Mouse (Mus musculus) c-Kit-positive CD71-positive TER-119-positive erythroid progenitor cells, embryonic 14.5 days (primary cell): ENCODE results near the gene 4931429L15Rik.
A peak's percentile ranks its signal among the peaks of the same experiment; 100 is the strongest.

ENCODE experiments used
- DNase-seq: peaks from one replicate; pipeline ENCODE4 v3.0.0-alpha.2; 2013; ENCODE audit warnings: low spot score

Gene 4931429L15Rik

DNA sequence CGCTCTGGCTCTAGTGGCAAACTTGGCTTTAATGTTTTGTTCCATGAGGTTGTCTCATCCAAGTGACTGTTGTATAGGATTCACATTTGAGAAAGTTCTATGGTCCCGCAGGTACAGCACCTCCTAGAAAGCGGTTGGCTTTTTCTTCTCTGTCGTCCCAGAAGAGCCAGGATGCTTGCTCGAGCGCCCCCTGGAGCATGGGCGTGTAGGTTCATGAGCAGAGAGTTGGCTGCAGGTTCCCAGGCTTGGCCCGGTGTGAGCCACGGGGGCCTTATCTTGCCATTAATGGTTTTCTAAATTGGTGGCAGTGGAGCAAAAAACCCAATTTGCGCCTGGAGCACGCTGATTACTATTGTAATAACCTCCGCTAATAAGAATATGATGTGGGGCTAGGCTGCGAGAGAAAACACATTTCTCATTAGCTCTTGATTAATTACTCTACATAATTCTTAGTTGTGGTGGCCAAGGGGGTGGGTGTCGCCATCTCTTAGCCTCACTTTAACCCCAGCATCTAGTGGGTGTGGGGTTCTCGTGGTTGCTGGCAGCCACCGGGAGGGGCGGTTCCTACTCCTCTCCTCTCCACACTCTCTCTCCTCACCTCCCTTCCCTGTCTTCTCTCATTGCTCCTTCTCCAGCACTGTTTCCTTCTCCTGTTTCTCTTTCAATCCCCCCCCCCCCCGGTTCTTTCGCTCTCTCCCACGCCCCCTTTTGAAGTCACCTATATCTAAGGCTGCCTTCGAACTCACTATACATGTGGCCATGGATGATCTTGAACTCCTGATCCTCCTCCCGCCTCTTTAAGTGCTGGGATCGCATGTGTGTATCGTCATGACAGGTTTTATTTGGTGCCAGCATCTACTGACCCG, 8.2 kb upstream of the 4931429L15Rik start:
- DNase-seq: peak; percentile 13

DNA sequence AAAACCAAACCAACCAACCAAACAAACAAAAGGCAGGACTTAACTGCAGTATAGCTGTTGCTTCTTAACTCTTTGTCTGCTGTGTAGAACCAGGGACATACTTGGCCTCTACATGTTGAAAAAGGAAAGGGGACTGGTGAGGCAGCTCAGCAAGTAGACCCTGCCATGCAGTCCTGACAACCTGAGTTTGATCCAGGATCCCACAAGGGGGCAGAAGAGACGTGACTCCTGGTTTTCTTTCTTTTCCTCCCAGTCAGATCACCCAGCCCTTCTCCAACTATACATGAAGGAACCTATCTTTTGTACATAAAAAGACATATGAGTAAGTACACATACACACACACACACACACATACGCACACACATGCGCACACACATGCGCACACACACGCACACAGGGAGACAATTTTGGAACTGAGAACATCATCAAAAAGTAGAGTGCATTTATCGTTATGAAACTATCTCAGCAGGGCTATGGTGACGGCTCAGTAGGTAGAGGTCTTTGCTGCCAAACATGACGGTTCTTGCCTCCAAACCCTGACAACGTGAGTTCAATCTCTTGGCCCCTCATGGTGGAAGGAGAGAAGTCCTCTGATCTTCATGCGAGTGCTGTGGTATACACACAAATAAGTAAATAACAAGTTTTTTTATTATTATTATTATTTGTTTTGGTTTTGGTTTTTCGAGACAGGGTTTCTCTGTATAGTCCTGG, 7.1 kb upstream of the 4931429L15Rik start:
- DNase-seq: no peak

DNA sequence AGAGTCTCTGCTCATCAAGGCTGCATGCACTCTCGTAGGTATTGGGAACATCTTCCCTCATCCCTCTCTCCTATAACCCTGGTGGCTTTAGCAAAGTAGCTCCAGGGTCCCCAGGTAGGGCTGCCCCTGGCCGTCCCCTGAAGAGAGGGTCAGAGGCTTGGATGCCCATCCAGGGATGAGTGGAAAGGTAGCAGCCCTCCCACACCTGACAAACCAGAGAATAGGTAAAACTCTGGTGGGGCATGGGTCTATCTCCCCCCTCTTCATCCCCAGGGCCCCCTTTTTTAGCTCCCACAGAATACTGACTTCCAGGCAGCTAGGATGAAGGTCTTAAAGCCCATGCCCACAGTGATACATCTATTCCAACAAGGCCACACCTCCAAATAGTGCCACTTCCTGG, 675 bp upstream of the 4931429L15Rik start:
- no peak for DNase-seq

DNA sequence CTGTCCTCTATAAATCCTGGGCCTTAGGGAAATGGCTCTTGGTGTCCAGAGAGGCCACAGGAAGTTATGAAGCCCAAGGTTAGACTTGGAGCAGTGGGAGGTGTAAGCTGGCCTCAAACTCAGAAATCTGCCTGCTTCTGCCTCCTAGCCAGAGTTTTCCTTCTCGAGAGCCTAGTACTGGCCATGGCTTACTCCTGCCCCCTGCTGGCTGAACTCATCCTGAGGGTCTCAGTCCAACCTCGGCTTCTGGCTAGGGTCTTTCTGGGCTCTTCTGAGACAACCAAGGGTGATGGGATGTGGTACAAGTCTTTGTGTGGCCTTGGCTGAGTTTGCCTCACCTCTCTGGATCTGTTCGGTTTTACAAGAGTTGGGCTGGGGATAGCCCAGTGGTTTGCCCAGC, 1.8 kb downstream of the 4931429L15Rik start:
- no peak for DNase-seq

DNA sequence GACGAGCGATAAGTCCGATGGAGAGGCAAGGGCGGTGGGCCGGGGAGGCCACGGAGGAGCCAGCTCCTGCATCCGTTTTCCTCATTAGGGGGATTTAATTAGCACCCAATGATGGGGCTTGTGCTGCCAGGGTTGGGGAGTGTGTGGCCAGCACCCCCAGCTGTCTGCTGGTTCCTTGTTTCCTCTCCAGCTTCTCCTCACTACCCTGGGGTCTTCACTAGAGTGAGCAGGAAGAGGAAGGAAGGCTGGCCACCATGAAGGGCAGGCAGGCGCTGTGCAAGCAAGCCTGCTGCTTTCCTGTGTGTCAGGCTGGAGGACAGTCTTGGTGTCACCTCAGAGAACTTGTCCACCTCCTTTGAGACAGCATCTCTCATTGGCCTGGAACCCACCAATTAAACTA, 2.9 kb downstream of the 4931429L15Rik start:
- DNase-seq: no peak

DNA sequence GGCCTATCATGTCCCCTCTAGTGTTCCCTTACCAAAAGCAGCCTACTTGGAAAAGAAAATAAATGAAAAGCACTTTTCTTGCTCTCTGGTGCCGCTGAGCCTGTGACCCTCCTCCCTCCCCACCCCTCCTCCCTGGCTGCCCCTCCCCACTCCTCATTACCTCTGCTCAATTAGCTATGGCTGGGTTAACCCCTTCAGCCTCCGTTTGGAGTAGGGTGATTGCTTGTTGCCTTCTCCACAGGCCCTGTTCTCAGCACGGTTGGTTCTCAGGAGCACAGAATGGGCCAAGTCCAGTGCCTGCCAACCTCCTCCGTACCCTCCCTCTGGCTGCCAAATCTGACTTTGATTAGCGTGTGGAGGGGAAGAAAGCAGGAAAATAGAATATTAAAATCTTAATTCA, 3.4 kb downstream of the 4931429L15Rik start:
- no peak for DNase-seq

DNA sequence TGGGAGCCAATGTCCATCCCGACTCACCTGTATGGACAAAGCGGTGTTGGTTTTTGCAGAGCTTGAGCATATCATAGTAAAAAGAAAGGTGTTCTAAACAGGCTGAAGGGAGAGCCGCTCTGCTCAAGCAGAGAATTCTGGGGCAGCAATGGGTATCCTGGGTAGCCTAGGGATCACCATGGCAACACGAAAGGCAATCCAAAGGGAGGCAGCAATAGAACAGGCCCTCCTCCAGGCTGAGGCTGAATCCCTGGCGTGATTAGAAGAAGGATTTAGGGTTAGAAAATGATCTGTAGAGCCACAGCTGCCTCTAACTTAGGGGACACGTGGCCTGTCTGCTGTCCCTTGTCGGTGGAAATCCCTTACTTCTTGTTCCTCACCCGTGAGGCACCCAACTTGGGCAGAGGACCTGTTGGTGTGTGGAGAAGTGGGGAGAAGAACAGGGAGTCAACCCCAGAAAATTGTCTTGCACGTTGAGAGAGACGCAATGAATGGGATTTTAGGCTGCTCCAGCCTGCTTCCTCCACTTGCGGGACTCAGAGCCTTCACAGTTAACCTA, 3.9 kb downstream of the 4931429L15Rik start:
- DNase-seq: no peak

DNA sequence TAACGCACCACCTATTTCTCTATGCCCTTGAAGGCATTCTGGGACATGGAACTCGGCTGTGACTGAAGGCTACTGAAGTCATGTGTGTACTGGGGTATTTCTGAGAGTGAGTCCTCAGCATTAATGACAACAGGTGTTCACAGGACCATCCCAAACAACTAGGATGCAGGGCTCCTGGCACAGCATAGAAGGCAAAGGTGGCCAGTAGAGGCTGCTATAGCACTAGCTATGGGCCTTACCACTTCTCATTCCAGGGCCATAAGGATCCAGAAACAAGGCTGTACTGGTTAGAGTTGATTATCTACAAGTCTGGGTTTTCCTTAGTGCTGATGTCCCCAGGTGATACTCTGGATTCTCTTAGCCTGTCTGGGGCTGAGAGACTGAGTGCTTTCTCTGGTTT, 4.9 kb downstream of the 4931429L15Rik start:
- no peak for DNase-seq

DNA sequence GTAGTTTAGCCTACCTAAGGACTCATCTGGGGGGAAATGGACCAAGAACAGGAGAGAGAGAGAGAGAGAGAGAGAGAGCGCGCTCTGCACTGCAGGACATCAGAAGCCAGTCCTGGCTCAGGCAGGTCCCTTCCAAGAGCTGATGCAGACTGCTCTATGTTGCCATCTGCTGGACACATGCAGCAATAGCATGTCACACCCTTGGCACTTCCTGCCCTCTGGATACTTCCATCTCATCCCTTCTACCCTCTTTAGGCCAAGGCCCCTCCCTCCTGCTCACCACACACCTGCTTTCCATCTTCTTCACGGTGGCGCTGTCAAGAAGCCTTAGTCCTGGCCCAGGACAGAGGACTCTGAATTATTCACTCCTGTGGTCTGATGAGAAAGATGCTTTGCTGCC, 5.3 kb downstream of the 4931429L15Rik start:
- peak; percentile 56 for DNase-seq

DNA sequence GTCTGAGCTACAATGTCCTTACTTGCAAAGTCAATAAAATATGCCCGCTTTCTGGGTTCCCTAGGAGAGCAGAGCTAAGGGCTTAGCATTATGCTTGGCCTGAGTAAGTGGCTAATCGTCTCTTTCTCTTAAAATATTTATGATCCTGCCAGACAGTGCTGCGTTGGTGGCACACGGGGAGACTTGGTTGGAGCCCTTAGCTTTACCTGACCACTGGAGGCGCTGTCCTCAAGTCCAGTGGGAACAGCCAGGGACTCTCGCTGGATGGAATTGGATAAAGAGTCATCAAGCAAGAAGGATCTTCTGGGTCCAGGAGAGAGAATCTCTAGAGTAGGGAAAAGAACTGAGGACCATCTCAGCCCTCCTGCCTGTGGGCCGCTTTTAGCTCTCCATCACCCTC, 10.7 kb downstream of the 4931429L15Rik start:
- no peak for DNase-seq

DNA sequence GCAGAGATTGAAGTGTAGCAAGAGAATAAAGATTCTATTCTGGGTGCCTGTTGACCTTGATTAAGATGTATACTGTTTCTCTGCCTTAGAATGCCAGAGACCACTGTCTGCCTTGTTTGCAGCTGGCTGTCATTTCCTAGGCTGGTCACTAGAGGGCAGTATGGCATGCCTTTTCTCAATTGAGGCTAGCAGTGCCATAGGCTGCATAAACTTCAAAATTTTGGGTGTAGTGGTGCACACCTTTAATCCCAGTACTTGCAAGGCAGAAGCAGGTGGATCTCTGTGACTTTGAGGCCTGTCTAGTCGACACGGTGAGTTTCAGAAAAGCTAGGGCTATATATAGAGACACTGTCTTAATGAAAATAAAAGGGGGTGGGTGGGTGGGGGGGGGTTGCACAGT, 17.6 kb downstream of the 4931429L15Rik start:
- peak; percentile 38 for DNase-seq

DNA sequence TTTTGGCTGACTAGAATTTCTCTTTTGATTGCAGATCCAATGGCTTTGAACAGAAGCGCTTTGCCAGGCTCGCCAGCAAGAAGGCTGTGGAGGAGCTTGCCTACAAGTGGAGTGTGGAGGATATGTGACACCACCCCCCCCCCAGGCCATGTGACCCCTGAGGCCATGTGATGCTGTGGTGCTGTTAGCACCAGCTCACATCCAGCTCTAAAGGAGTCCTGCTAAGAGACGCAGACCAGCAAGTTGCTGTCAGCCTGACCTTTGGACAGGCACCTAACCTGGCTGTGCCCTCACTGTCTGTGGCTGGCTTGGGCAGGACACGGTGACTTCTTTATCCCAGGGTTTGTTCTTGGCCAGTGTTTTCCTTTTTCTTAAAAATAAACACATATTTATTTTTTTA, 21.4 kb downstream of the 4931429L15Rik start:
- no peak for DNase-seq

DNA sequence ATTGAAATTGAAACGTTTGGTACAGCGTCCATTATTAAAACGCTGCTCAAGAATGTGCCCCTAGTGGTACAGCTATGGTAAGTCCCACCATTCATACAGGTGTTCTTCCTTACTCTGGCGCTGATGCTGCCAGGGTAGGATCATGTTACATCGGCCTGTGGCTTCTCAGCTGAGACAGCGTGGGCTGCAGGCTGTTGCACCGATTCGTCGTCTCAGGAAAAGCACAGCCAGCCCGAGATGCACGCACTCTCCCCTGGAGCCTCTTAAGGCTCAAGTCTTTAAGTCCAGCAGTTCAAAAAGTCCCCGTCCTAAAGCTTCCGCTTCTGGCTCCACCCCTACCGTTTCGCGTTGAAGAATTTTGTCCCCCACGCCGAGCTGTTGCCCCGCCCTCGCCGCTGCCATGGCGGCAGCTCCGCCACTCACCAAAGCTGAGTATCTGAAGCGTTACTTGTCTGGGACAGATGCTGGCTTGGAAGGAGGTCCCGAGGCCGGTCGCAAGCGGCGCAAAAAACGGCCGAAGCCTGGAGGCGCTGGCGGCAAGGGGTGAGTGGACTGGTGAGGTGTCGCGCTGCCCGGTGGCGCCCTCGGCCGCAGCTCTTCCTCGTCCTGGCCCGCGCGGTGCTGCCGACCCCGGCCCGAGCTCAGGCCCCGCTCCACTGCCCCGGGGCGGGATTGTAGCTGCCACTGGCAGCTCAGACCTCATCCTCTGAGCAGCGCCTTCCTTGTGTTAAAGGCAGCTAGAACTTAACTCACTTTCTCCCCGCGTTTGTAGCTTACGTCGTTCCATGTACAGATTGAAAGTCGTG, 37.0 kb downstream of the 4931429L15Rik start, which contains the start of gene Bud13:
Gene Bud13, plus strand, starts transcription at position 378 of the 806 bp plus-strand sequence.
- DNase-seq: peak; percentile 91

DNA sequence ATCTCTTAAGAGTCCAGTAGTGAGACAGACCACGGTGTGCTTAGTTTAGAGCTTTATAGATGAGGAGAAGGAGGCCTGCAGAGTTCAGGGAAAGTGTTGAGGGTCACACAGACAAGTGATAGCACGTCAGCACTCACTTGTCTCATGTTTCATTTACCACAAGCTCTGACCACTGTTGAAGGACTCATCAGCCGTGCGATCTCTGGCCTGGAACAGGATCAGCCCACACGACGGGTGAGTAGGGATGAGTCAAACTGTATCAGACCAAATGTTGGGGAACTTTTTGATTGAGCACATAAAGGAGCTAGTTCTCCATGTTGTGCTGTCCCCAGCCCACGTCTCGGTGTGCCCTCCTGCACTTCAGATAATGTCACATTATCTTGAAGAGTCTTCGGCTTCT, 45.3 kb downstream of the 4931429L15Rik start:
- DNase-seq: no peak

DNA sequence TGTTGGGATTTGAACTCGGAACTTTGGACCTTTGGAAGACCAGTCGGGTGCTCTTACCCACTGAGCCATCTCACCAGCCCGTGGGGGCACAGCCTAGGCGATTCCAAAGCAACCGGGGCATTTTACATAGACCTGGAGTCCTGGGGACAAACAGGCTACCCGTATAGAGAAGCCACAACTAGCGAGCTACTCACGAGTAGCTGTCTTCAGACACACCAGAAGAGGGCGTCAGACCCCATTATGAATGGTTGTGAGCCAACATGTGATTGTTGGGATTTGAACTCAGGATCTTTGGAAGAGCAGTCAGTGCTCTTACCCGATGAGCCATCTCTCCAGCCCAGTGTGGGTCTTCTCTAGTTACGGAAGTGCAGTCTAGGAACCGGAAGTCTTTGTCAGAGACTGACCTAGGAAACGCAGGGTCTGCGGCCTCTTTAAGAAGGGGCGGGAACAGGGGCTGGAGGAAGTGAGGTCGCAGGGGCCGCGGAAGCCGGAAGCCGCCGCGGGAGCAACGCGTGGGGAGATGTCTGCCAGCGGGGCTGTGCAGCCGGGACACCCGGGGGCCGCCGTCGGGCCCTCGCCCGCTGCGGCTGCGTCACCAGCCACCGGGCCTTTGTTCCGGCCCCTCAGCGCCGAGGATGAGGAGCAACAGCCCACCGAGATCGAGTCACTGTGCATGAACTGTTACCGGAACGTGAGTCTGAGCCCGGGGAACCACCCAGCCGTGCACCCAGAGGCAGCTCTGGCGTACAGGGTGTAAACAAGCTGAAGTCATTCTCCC, 46.9 kb downstream of the 4931429L15Rik start, which contains the start of gene Zpr1:
Gene Zpr1, plus strand, starts transcription at position 388 of the 778 bp plus-strand sequence.
- peak; percentile 87 for DNase-seq

DNA sequence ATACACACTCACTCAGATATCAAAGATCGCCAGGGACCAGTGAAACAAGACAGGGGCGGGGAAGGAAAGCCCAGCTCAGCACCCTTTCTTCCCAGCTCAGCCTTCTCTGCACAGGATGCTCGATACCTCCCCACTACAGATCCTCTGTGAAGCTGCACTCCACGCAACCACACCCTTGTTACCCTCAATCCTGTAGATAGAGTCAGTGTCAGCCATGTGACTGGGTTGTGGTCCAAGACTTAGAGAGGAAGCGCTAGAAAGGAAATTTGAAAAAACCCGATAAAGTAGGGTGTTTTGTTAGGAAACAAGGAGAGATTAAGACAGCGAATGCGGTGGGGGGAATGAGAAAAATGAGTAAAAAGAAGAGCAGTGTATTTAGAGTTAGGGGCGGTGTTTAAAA, 47.7 kb downstream of the 4931429L15Rik start:
- DNase-seq: no peak

DNA sequence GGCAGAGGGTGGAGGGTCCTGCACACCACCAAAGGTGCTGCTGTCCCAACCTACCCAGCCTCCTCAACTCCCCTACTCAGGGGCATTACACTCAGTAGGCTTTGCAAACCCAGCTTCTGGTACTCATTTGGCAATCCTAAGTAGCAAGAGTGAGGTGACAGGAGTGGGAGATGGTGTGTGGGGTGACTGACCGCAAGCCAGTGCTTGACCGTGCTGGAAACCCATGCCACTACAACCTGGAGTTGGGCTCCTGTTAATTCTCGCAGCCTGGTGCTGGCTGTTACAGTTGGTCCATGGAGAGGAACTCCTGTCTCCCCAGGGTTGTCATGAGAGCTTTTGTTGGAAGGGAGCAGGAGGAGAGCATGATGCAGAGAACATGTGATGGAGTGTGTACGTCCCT, 49.0 kb downstream of the 4931429L15Rik start:
- no peak for DNase-seq

DNA sequence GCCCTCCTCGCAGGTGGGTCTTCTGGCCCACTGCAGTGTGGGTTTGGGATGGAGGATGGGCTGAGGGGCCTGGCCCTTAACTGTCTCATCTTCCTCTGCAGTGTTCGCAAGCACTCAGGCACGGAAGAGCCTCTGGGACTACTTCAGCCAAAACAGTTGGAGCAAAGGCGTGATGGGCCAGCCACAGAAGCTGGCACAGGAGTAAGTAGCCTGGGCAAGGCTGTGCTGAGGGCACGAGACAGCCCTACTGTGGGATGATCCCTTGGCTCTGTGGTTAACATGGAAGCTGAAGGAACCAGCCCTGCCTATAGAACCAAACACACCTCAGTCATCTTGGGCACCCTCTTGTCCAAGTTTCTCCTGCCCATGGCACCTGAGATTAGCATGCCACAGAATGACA, 50.7 kb downstream of the 4931429L15Rik start:
- DNase-seq: no peak

DNA sequence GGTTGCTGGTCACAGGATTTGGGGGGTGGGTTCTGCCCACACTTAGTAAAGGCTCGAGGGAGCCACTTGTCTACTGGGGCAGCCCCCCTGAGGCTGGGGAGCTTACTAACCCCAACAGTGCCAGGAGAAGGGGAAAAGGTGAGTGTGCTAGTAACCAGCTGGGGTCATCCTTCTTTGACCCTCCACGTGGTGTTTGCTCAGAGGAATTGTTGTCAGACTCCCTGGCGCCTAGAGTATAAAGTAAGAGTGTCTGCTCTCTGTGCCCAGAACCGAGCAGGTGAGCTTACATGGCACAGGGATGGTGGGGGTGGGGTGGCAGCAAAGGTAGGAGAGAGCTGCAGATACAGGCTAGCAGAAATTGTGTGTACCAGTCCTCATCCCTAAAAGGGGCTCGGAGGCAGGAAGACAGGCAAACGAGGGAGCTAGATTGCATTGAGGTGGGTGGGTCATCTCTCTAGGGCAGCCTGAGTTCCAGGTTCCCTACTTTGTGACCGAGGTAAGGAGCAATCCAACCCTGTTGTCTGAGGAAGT, 51.4 kb downstream of the 4931429L15Rik start, which contains the start of gene Apoa5:
Gene Apoa5, plus strand, starts transcription at position 291 of the 531 bp plus-strand sequence.
- DNase-seq: no peak

DNA sequence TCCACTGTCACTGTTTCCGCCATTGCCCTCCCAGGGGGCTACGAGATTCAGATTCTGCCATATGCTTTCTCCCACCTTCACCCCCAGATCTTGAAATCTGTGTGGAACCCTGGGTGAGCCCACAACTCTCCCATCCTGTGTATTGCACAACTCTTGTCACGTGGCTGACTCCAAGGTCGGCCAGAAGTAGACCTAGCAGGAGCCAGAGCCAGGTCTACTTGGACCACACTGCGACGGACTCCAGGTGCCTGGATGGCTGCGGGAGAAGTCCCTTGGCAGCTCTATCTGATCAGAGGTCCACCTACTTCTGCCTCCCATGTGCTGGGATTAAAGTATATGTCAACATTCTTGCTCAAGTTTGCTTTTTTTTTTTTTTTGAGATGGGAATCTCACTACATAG, 58.7 kb downstream of the 4931429L15Rik start:
- no peak for DNase-seq

DNA sequence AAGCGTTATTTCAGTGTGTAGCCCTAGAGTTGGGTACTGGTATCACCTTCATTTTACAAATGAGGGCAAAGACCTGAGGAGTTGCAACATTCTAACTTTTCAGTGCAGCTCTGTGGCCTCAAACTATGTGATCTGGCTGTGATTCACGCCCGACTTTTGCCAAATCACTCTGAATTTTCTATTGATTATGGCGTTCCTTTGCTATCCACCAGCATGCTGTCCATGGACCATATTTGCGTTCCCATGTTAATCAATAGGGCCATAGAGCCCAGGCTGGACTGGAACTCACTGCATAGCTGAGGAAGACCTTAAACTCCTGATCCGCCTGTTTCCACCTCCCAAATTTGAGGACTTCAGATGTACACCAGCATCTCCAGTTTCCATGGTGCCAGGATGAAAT, 60.7 kb downstream of the 4931429L15Rik start:
- DNase-seq: no peak
